Mouse (Mus musculus): ENCODE measurements around the gene Stk32c.

Gene Stk32c

GRCm38 (mm10) chr7:139063406-139063805 lies 149.7 kb downstream of the Stk32c start:
- DNase-seq (ENCODE audit: extremely low read depth, low read depth, low spot score) = no peak

Data from fat pad, adult 2 months (tissue).